Mouse (Mus musculus) embryonic facial prominence, embryonic 10.5 days (tissue): ENCODE results near the gene Fndc10. TPM values are rescaled to one million over a fixed set of nuclear protein-coding genes. Genes with fewer than 3 reads are reported as not detected.
A peak's percentile ranks its signal among the peaks of the same experiment; 100 is the strongest.
"Not testable (repeated sequence)": the region's sequence is repeated elsewhere in the genome, so short reads cannot be mapped to it uniquely, and the experiment has no call there.

Source experiments
- DNase-seq: peaks from one replicate; pipeline ENCODE4 v3.0.0-alpha.2; 2017; ENCODE audit warnings: low spot score
- H3K27ac ChIP-seq: fragments of 300-500 bp; sonication (generic); replicated peaks from 2 replicates; pipeline ENCODE4 v1.5.1; 2016; ENCODE audit warnings: mild to moderate bottlenecking
- H3K27me3 ChIP-seq: fragments of 300-500 bp; sonication (generic); replicated peaks from 2 replicates; pipeline ENCODE4 v1.6.1; 2016; ENCODE audit warnings: low read depth, mild to moderate bottlenecking; ENCODE audit not compliant: poor library complexity, severe bottlenecking
- H3K36me3 ChIP-seq: fragments of 300-500 bp; sonication (generic); replicated peaks from 2 replicates; pipeline ENCODE4 v1.6.1; 2016; ENCODE audit warnings: mild to moderate bottlenecking, moderate library complexity
- H3K4me1 ChIP-seq: fragments of 300-500 bp; sonication (generic); 2 replicates; pipeline ENCODE4 v1.6.1; 2016
- H3K4me3 ChIP-seq: fragments of 300-500 bp; sonication (generic); 2 replicates; pipeline ENCODE4 v1.5.1; 2016; ENCODE audit warnings: mild to moderate bottlenecking, moderate library complexity
- H3K9me3 ChIP-seq: fragments of 300-500 bp; sonication (generic); 2 replicates; pipeline ENCODE4 v1.6.1; 2016; ENCODE audit warnings: mild to moderate bottlenecking
- WGBS: fragments of 180-500 bp; shearing (Covaris S2); methylation state at CpG from one replicate; pipeline ENCODE4 v1.1.7; 2016; 5-methylcytosine and 5-hydroxymethylcytosine counted together
- polyA plus RNA-seq: library from polyadenylated mRNA; unstranded; fragments of >200 nt; fragmentation: Nextera tagmentation; extraction: Ambion mirVana; gene quantifications from 2 replicates; pipeline ENCODE4 v1.2.1, GENCODE M21; 2016

Fndc10 gene
- polyA plus RNA-seq, 1 experiment from 2014 or later, result 1.5 TPM

DNA sequence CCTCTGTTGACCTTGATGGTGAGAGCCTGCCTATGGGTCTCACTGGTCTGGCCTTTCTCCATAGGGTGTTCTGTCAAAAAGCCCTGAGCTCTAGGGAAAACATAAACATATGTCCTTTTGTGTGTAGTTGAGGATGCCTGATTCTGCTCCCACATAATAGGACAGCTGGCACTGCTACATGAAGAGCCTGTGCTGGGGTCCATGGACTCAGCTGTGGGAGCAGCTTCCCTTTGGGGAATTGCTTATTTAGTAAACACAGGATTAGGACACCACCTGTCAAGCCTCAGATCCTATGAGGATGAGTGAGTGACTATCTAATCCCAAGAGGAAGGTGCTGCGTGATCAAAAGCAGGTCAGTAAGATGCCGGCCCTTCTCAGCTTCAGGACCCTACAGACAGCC lies 33.9 kb downstream of the Fndc10 start:
- H3K27me3 ChIP-seq, result no peaks in the 10 kb centered on the region
- 0 out of 2 replicates have a peak, but pooled peaks cover under 1% of the 10 kb centered on the region for H3K4me1 ChIP-seq
- H3K4me3 ChIP-seq, result no peak overlapping the region
- no peak overlapping the region for H3K27ac ChIP-seq
- 81% methylated on average over 2 of the region's 2 CpGs for WGBS
- no peak for DNase-seq
- H3K9me3 ChIP-seq, result no peaks in the 10 kb centered on the region
- peaks cover 63% of the 10 kb centered on the region for H3K36me3 ChIP-seq

DNA sequence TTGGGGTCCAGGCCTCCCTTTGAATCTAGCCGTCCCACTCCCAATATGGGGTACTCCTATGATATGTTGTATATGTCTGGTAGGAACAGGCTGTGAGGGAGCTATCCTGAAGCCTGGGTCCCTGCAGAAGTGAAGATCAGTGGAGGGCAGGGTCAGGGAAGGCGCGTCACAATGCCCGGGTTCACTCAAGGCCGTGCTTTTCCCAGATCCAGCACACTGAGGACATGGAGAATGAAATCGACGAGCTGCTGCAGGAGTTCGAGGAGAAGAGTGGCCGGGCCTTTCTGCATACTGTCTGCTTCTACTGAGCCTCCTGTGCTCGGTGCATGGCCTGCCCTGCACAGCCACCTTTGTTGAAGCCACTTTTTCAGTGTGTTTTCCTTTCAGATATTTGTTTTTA lies 39.1 kb downstream of the Fndc10 start:
- 88% methylated on average over 10 of the region's 10 CpGs for WGBS
- peaks cover 39% of the 10 kb centered on the region for H3K4me1 ChIP-seq
- no peaks in the 10 kb centered on the region for H3K27me3 ChIP-seq
- H3K27ac ChIP-seq, result no peak overlapping the region
- no peaks in the 10 kb centered on the region for H3K9me3 ChIP-seq
- H3K36me3 ChIP-seq, result peaks cover 57% of the 10 kb centered on the region
- DNase-seq, result no peak
- H3K4me3 ChIP-seq, result no peak overlapping the region

DNA sequence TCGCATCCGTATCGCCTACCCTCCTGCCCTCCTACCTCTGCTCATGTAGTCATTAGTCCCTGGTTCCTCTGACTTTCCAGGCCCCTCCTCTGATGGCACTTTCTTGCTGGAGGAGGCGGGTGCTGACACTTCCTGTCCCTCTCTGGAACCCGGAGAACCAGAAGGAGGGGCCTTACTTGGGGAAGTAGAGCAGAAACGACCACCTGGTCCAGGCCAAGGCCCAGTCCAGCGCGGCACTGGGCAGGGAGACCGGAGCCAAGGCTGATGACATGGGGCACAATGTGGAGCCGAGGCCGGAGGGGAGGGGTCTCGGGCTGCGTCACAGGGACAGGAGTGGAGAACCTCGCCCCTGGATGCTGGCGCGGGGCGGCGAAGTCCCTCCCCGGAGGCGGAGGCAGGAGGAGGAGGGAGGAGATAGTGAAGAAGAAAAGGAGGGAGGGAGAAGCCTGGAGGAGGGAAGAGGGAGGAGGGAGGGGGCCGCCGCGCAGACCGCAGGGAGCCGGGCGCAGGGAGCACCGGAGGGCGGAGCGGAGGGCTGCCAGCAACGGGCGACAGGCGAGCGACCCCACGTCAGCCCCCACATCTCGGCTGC lies 40.3 kb downstream of the Fndc10 start, which contains the start of gene Tmem240:
Tmem240 (plus strand) TSS at position 451 of the 592 bp plus-strand sequence.
- Histone ChIP-seq H3K9me3 (no peaks in the 10 kb centered on the region), H3K27me3 (no peaks in the 10 kb centered on the region), H3K4me1 (peaks cover 43% of the 10 kb centered on the region), H3K27ac (peak within 1 kb of the TSS; percentile 94), H3K36me3 (peaks cover 59% of the 10 kb centered on the region), H3K4me3 (peak within 1 kb of the TSS; percentile 85)
- WGBS, result under 1% methylated on average over 35 of the region's 35 CpGs
- DNase-seq, result peak; percentile 94

DNA sequence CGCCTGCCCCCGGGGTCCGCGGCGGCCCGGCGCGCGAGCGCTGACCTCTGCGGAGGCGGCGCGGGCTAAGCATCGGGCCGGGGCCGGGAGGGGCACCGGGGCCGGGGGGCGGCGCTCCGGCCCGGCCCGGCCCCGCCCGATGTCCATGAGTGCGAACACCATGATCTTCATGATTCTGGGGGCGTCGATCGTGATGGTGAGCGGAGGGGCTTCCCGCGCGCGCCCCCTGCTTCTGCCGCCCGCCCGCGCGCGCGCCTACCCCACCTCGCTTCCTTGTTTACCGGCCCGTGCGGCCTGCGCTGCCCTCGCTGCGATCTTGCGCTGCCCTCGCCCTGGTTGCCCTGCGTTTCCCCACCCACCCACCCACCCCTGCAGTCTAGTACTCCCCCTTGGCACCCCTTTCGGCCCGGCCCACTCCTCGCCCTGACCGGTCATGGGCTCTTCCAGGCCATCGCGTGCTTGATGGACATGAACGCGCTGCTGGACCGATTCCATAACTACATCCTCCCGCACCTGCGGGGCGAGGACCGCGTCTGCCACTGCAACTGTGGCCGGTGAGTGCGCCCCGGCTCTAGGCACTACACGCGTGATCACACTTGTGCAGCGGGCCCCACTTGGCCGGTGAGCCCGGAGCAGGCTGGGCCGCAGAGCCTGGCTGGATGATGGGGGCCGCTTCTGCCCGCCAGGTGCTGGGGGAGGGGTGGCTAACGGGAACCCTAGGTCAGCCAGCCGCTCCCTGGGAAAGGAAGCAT lies 41.0 kb downstream of the Fndc10 start:
- Histone ChIP-seq H3K9me3 (no peaks in the 10 kb centered on the region), H3K27ac (peak overlapping the region; percentile 94), H3K4me3 (peak overlapping the region; percentile 85), H3K4me1 (peaks cover 43% of the 10 kb centered on the region), H3K27me3 (no peaks in the 10 kb centered on the region), H3K36me3 (peaks cover 66% of the 10 kb centered on the region)
- WGBS, result 1% methylated on average over 69 of the region's 79 CpGs
- DNase-seq, result no peak

DNA sequence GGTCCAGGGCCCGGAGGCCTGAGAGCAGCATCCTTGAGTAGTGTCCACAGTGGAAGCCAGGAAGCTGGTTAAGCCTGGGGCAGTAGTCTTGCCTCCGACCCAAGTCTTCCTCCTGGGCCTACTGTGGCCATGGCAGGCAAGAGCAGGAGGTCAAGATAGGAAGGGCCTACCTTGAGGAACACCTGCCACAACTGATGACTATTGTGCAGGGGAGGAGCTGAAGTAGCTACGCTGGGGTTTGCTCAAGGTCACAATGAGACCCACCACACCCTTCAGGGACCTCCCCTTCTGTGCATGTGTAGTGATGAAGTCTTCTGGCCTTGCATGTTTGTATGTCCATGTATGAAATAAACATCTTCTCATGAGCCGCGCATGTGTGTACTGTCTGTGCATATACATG lies 41.6 kb downstream of the Fndc10 start:
- Histone ChIP-seq H3K27ac (peak overlapping the region; percentile 94), H3K9me3 (no peaks in the 10 kb centered on the region), H3K4me3 (peak overlapping the region; percentile 85), H3K36me3 (peaks cover 69% of the 10 kb centered on the region), H3K4me1 (peaks cover 43% of the 10 kb centered on the region), H3K27me3 (no peaks in the 10 kb centered on the region)
- DNase-seq, result no peak
- WGBS, result 77% methylated on average over 5 of the region's 5 CpGs

DNA sequence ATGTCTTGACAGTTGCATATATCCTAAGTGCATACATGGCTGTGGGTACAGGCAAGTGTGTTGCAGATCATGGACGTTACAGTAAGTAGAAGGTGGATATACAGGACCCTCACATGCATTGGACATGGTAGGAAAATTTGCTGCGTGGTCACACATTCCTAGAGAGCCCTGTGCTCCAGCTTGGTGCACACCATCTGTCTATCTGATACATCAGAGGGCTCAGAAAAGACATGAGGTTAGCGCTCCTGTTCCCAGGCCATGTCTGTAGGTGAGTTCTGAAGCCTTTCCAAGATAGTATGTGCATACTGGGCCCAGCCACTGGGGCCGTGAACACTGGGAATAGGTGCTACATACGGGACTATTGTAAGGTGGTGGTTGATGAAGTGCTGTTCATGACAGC lies 42.3 kb downstream of the Fndc10 start:
- H3K36me3 ChIP-seq, result peaks cover 69% of the 10 kb centered on the region
- H3K27me3 ChIP-seq, result no peaks in the 10 kb centered on the region
- H3K4me3 ChIP-seq, result peak overlapping the region; percentile 85
- peaks cover 43% of the 10 kb centered on the region for H3K4me1 ChIP-seq
- no peaks in the 10 kb centered on the region for H3K9me3 ChIP-seq
- no peak for DNase-seq
- no peak overlapping the region for H3K27ac ChIP-seq
- 92% methylated on average over 5 of the region's 5 CpGs for WGBS

DNA sequence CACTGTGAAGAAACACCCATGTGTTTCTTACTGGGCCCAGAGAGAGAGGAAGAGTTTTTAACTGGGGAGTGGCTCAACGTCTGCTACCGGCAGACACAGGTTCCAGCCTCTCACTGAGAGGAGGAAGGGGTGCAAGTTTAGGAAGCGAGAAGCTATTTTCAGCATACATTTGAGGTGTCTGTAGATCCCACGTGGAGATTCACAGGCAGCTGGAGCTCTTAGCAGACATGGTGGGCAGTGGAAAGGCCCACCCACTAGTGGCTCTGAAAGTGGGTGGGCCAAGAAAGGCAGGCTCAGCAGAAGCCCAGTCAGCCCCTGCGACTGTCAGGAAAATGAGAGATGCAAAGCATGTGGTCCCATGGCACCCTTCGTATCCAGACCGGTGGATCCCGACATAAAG lies 44.1 kb downstream of the Fndc10 start:
- 66% methylated on average over 8 of the region's 8 CpGs for WGBS
- H3K27ac ChIP-seq, result no peak overlapping the region
- no peaks in the 10 kb centered on the region for H3K9me3 ChIP-seq
- no peaks in the 10 kb centered on the region for H3K27me3 ChIP-seq
- no peak overlapping the region for H3K4me3 ChIP-seq
- no peak for DNase-seq
- peaks cover 69% of the 10 kb centered on the region for H3K36me3 ChIP-seq
- peaks cover 40% of the 10 kb centered on the region for H3K4me1 ChIP-seq

DNA sequence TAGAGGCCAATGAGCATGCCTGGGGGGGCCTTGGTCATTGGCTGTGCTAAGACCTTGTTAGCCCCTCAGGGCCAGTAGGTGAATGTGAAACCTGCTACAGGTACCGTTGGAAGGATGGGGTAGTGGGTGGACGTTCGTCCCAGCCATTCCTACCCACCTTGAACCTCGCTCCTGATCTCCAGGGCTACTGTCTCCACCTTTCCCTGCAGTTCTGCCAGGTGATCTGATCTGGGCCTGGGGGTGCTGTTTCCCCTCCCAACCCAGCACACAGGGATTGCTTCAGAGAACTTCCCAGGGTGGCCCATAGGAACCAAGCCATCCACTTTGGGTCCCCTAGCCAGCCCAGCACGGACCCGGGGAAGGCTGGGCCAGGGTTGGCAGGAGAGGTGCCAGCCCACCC lies 45.0 kb downstream of the Fndc10 start:
- Histone ChIP-seq H3K4me3 (no peak overlapping the region), H3K36me3 (peaks cover 75% of the 10 kb centered on the region), H3K27ac (no peak overlapping the region), H3K4me1 (peaks cover 32% of the 10 kb centered on the region), H3K27me3 (no peaks in the 10 kb centered on the region), H3K9me3 (no peaks in the 10 kb centered on the region)
- no peak for DNase-seq
- 83% methylated on average over 6 of the region's 6 CpGs for WGBS

DNA sequence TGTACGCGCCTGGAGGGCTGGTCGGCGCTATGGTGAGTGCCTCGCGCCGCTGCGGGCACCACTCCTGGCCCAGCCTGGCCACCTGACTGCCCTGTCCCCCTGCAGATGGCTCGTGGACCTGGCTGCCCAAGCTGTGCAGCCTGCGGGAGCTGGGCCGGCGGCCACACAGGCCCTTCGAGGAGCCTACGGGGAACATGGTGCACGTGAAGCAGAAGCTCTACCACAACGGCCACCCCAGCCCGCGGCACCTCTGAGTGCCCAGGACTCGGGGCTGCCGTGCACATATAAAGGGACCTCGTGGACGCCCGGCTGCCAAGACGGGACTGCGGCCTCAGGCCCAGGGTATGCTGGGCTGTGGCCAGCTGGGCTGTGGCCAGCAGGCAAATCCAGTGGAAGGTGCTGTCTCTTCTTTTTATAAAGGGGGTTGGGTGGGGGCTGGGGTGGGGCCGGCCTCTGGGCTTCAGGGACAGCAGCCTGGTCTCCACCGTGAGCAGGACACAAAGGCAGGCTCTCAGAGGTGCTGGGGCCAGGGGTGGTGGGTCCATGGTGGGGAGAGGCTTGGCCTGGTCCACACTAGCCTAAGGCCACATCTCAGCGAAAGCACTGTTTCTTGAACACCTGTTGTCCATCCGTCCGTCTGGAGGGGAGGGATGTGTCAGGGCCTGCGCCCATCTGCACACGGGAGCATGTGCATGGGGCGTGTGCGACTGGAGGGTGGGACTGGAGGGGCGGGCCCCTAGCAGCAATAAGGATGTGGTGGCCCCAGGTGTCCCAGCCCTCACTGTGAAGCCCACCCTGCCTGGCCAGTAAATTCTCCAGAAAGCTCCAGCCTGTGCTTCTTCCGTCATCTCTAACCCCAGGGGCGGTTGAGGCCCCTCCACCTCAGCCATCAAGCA lies 45.8 kb downstream of the Fndc10 start:
- H3K27ac ChIP-seq, result no peak overlapping the region
- DNase-seq, result no peak
- 0 out of 2 replicates have a peak overlapping the region, but pooled peaks have one; percentile 5 for H3K4me3 ChIP-seq
- H3K9me3 ChIP-seq, result no peaks in the 10 kb centered on the region
- WGBS, result 85% methylated on average over 37 of the region's 37 CpGs
- H3K36me3 ChIP-seq, result peaks cover 84% of the 10 kb centered on the region
- no peaks in the 10 kb centered on the region for H3K27me3 ChIP-seq
- H3K4me1 ChIP-seq, result peaks cover 28% of the 10 kb centered on the region

DNA sequence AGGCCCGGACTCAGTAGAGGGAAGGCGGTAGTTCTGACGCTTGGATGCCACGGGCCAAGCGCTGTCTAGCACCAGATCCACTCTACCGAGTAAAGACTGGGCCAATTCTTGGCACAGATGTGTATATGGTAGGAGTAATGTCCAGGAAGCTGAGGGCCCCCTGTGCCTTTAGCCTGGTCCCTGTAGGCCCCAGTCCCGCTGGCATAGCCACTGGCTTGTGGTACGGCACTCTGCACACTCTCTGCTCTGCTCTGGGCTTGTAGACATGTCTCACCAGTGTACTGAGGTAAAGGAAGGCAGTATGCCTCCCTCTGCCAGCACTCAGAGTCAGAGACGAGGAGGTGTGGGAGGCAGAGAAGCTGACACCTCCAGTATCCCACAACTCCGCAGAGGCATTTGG lies 46.5 kb downstream of the Fndc10 start:
- H3K27ac ChIP-seq, H3K27me3 ChIP-seq, DNase-seq, H3K9me3 ChIP-seq, H3K4me3 ChIP-seq: not testable (repeated sequence)
- peaks cover 91% of the 10 kb centered on the region for H3K36me3 ChIP-seq
- 88% methylated on average over 10 of the region's 10 CpGs for WGBS
- peaks cover 22% of the 10 kb centered on the region for H3K4me1 ChIP-seq

DNA sequence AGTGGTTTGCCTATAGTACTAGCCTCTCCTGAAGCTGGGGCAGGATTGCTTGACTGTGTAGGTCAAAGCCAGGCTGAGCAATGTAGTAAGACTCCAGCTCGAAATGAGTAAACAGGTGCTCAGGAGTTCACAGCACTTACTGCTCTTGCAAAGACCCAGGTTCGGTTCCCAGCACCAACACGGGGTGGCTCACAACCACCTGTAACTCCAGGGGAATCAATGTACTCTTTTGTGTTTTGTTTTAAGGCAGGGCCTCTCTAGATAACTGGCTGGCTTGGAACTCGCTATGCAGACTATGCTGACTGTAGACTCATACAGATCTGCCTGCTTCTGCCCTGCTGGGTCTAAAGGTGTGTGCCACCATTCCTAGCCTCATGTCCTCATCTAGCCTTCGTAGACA lies 48.5 kb downstream of the Fndc10 start:
- DNase-seq, result no peak
- Histone ChIP-seq H3K36me3 (peaks cover 95% of the 10 kb centered on the region), H3K4me1 (peaks cover 10% of the 10 kb centered on the region), H3K27me3 (no peaks in the 10 kb centered on the region), H3K27ac (no peak overlapping the region), H3K9me3 (no peaks in the 10 kb centered on the region), H3K4me3 (no peak overlapping the region)
- WGBS, result 93% methylated on average over 5 of the region's 5 CpGs

DNA sequence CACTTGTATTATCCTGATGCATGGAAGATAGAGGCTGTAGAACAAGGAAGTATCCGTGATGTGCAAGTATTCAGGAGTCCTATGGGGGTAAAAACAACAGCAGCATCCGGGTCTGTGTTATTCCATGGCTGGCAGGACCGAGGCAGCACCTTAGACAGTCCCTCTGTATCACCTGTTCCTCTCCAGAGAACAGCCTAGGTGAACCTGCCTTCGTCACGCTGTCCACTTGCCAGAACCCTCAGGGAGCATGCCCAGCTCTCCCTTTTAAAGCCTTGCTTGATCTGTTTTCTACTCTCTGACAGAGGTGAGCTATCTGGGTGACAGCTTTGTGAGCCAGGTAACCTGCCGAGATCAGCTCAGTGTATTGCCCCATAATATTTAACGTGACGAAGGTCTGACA lies 50.3 kb downstream of the Fndc10 start:
- Histone ChIP-seq H3K27ac (no peak overlapping the region), H3K4me3 (no peak overlapping the region), H3K9me3 (no peaks in the 10 kb centered on the region), H3K27me3 (no peaks in the 10 kb centered on the region), H3K36me3 (peaks cover 100% of the 10 kb centered on the region), H3K4me1 (no peaks in the 10 kb centered on the region)
- DNase-seq, result no peak
- 94% methylated on average over 8 of the region's 8 CpGs for WGBS
